Mouse (Mus musculus) urinary bladder, postnatal 36 days (tissue): ENCODE measurements at regions not wholly inside any gene's neighbourhood (a gene's known extent, or its start where the extent isn't known, plus 50 kb on each side); places are given as distances from the start of the nearest gene placed in this dataset.
"Not testable (repeated sequence)": the region's sequence is repeated elsewhere in the genome, so short reads cannot be mapped to it uniquely, and the experiment has no call there.

Source experiments
- DNase-seq, 2 experiments: peaks; one replicate each; pipeline ENCODE4 v3.0.0; 2022; ENCODE audit warnings: low spot score in 2 of 2, mixed read lengths in 1 of 2

GRCm38 (mm10) chr1:124517543-124518171 is 472.3 kb upstream of the Dpp10 start:
- DNase-seq, result no peak

- DNase-seq, result no peak
These were observed 465.1 kb upstream of the Dpp10 start for GRCm38 (mm10) chr1:124510492-124510891.

GRCm38 (mm10) chr1:124488456-124488855 is 443.1 kb upstream of the Dpp10 start:
- no peak for DNase-seq

GRCm38 (mm10) chr1:124487965-124488364 is 442.6 kb upstream of the Dpp10 start:
- no peak for DNase-seq

- peak in 1 of 2 experiments; percentile 4 for DNase-seq
These were observed 404.8 kb upstream of the Dpp10 start for GRCm38 (mm10) chr1:124450128-124450527.

GRCm38 (mm10) chr1:124439526-124439925 is 394.2 kb upstream of the Dpp10 start:
- DNase-seq, result no peak

GRCm38 (mm10) chr1:124435850-124436249 is 390.5 kb upstream of the Dpp10 start:
- no peak for DNase-seq

- DNase-seq, result no peak
These were observed 384.2 kb upstream of the Dpp10 start for GRCm38 (mm10) chr1:124429583-124429982.

- DNase-seq, result no peak
These were observed 371.4 kb upstream of the Dpp10 start for GRCm38 (mm10) chr1:124416762-124417161.

- DNase-seq, result no peak
These were observed 364.9 kb upstream of the Dpp10 start for GRCm38 (mm10) chr1:124410236-124410635.

GRCm38 (mm10) chr1:124409781-124410180 is 364.4 kb upstream of the Dpp10 start:
- no peak for DNase-seq

- DNase-seq, result no peak
These were observed 324.2 kb upstream of the Dpp10 start for GRCm38 (mm10) chr1:124369604-124370003.

- DNase-seq, result not testable (repeated sequence)
These were observed 303.1 kb upstream of the Dpp10 start for GRCm38 (mm10) chr1:124348491-124348890.

- no peak for DNase-seq
These were observed 294.1 kb upstream of the Dpp10 start for GRCm38 (mm10) chr1:124339444-124339843.

GRCm38 (mm10) chr1:124338648-124339047 is 293.3 kb upstream of the Dpp10 start:
- DNase-seq, result no peak

GRCm38 (mm10) chr1:124332294-124332693 is 286.9 kb upstream of the Dpp10 start:
- DNase-seq, result no peak
